Mouse (Mus musculus) heart, embryonic 12.5 days (tissue): Measurements from ENCODE around the gene Cdk8. TPM values are rescaled to one million over a fixed set of nuclear protein-coding genes. Genes with fewer than 3 reads are reported as not detected.

Source experiments
- ATAC-seq: fragments of 200-750 bp; cut with Nextera tagmentation; 2 replicates; pipeline ENCODE4 v1.8.0; 2017; ENCODE audit warnings: moderate TSS enrichment, moderate library complexity; ENCODE audit not compliant: insufficient number of reproducible peaks, low FRiP score
- H3K27ac ChIP-seq: fragments of 300-500 bp; sonication (generic); 2 replicates; pipeline ENCODE4 v1.5.1; 2016; ENCODE audit warnings: mild to moderate bottlenecking, moderate library complexity; ENCODE audit not compliant: poor library complexity, severe bottlenecking
- H3K27me3 ChIP-seq: fragments of 300-500 bp; sonication (generic); replicated peaks from 2 replicates; pipeline ENCODE4 v1.6.1; 2016; ENCODE audit warnings: mild to moderate bottlenecking, moderate library complexity
- H3K36me3 ChIP-seq: fragments of 300-500 bp; sonication (generic); 2 replicates; pipeline ENCODE4 v1.6.1; 2016; ENCODE audit warnings: mild to moderate bottlenecking, moderate library complexity
- H3K4me1 ChIP-seq: fragments of 300-500 bp; sonication (generic); replicated peaks from 2 replicates; pipeline ENCODE4 v1.6.1; 2016; ENCODE audit warnings: mild to moderate bottlenecking
- H3K4me2 ChIP-seq: fragments of 300-500 bp; sonication (generic); 2 replicates; pipeline ENCODE4 v1.6.1; 2016; ENCODE audit warnings: mild to moderate bottlenecking, moderate library complexity
- H3K4me3 ChIP-seq: fragments of 300-500 bp; sonication (generic); 2 replicates; pipeline ENCODE4 v1.5.1; 2016; ENCODE audit warnings: mild to moderate bottlenecking
- H3K9ac ChIP-seq: fragments of 300-500 bp; sonication (generic); 2 replicates; pipeline ENCODE4 v1.6.1; 2016; ENCODE audit warnings: mild to moderate bottlenecking, moderate library complexity
- H3K9me3 ChIP-seq: fragments of 300-500 bp; sonication (generic); replicated peaks from 2 replicates; pipeline ENCODE4 v1.6.1; 2016; ENCODE audit warnings: mild to moderate bottlenecking, moderate library complexity
- WGBS: fragments of 180-500 bp; shearing (Covaris S2); methylation state at CpG from one replicate; pipeline ENCODE4 v1.1.7; 2016; 5-methylcytosine and 5-hydroxymethylcytosine counted together
- polyA plus RNA-seq: library from polyadenylated mRNA; unstranded; fragments of >200 nt; fragmentation: Nextera tagmentation; extraction: Ambion mirVana; gene quantifications from 2 replicates; pipeline ENCODE4 v1.2.1, GENCODE M21; 2016

The Cdk8 gene
- polyA plus RNA-seq, 1 experiment from 2014 or later = 16.6 TPM

DNA sequence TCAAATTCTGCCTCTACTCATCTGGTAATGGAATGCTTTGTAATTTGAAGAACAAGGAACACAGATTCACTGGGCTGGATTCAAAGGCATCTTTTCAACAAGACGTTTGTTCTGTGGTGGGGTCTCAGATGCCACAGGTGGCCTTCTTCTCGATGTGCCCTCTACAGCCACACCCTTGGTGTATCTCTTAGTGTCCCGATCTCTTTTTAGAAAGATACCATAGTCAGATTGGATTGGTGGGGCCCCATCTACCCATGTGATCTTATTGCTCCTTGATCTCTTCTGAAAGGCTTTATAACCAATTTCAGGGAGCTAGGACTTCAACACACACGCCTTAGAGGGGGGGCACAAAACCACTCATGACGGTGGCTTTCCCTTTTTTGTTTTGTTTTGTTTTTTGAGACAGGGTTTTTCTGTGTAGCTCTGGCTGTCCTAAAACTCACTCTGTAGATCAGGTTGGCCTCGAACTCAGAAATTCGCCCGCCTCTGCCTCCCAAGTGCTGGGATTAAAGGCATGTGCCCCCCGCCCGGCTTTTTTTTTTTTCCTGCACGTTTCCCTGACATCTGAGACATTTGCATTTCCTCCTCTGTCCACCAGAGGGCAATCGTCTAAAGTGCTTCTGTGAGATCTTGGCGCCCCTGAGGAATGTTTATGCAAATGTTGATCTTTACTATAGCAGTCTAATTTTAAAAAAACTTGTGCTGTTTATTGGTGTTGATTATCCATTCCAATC lies 99.2 kb downstream of the Cdk8 start:
- H3K4me1 ChIP-seq = no peaks in the 10 kb centered on the region
- no peak overlapping the region for H3K27ac ChIP-seq
- H3K4me2 ChIP-seq = no peak overlapping the region
- no peak for ATAC-seq
- H3K36me3 ChIP-seq = no peaks in the 10 kb centered on the region
- no peaks in the 10 kb centered on the region for H3K27me3 ChIP-seq
- H3K9ac ChIP-seq = no peak overlapping the region
- H3K9me3 ChIP-seq = no peaks in the 10 kb centered on the region
- 36% methylated on average over 13 of the region's 13 CpGs for WGBS
- H3K4me3 ChIP-seq = no peak overlapping the region

DNA sequence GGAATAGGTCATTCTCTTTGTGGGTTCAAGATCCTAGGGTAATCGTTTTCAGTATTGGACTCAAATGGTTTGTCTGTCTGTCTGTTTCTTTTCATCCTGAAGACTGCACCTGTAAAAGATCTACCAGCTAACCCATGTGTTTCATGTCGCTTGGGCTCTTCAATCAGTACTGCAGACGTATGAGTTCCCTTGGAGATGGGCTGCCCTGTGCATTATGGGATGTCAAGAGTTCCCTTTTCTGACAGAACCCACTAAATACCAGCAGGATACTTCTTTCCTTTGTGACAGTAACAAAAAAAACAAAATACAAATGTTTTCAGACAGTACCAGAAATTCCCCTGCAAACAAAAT lies 99.7 kb downstream of the Cdk8 start:
- Histone ChIP-seq H3K27ac (no peak overlapping the region), H3K36me3 (no peaks in the 10 kb centered on the region), H3K9me3 (no peaks in the 10 kb centered on the region), H3K4me2 (no peak overlapping the region), H3K4me1 (no peaks in the 10 kb centered on the region), H3K4me3 (no peak overlapping the region), H3K9ac (no peak overlapping the region), H3K27me3 (no peaks in the 10 kb centered on the region)
- ATAC-seq = no peak
- 31% methylated on average over 3 of the region's 3 CpGs for WGBS

DNA sequence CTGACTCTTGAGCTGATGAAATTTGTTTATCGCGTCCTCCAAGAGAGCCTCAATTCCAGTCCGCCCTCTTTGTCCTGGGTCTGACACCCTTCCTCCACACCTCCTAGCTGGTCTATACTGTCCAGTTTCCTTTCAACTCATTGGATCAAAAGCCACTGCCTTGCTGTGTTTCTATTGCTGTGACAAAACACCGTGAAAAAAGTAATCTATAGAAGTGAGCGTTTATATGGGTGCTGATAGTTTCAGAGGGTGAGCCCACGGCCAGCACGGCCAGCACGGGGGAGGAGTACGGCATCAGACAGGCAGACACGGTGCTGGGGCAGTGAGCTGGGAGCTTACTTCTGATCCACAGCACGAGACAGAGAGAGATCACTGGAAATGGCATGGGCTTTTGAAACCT lies 100.1 kb downstream of the Cdk8 start:
- H3K27me3 ChIP-seq = no peaks in the 10 kb centered on the region
- no peaks in the 10 kb centered on the region for H3K4me1 ChIP-seq
- no peak overlapping the region for H3K9ac ChIP-seq
- no peaks in the 10 kb centered on the region for H3K36me3 ChIP-seq
- no peak overlapping the region for H3K4me2 ChIP-seq
- no peak for ATAC-seq
- H3K27ac ChIP-seq = no peak overlapping the region
- no peaks in the 10 kb centered on the region for H3K9me3 ChIP-seq
- no peak overlapping the region for H3K4me3 ChIP-seq
- 82% methylated on average over 11 of the region's 11 CpGs for WGBS

DNA sequence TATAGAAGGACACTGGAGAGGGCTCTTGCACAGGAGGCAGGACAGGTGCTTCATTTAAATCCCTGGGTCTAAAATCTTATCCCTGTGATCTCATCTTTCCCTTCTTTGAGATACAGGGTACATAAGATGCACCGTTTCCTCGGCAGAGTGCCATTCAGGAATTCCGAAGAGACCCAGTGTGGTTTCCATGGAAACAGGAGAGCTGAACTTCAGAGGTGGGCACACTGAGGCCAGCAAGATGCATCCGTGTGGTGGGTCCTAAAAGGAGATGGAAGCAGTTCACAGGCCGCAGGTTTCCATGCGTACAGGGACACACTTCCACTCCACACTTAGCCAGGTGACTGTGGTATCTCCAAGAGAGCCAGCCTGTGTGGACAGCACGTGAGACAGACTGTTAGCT lies 101.5 kb downstream of the Cdk8 start:
- Histone ChIP-seq H3K27ac (no peak overlapping the region), H3K4me2 (no peak overlapping the region), H3K4me1 (no peaks in the 10 kb centered on the region), H3K36me3 (no peaks in the 10 kb centered on the region), H3K9me3 (no peaks in the 10 kb centered on the region), H3K27me3 (no peaks in the 10 kb centered on the region), H3K9ac (no peak overlapping the region), H3K4me3 (no peak overlapping the region)
- 66% methylated on average over 7 of the region's 7 CpGs for WGBS
- no peak for ATAC-seq

DNA sequence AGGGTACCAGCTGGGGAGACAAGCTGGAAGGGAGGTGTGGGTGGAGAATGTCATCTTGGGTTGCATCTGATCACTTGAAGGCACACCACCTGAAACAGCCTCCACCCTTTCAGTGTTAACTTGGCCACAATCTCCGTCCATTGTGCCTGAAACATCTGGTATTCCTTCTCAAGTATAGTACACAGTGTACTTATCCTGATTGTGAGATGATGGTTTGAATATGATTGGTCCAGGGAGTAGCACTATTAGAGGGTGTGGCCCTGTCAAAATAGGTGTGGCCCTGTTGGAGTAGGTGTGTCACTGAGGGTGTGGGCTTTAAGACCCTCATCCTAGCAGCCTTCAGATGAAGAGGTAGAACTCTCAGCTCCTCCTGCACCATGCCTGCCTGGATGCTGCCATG lies 103.4 kb downstream of the Cdk8 start:
- WGBS = 73% methylated on average over 1 of the region's 1 CpGs
- no peak overlapping the region for H3K9ac ChIP-seq
- no peak overlapping the region for H3K27ac ChIP-seq
- H3K27me3 ChIP-seq = no peaks in the 10 kb centered on the region
- H3K4me3 ChIP-seq = no peak overlapping the region
- no peaks in the 10 kb centered on the region for H3K36me3 ChIP-seq
- no peaks in the 10 kb centered on the region for H3K4me1 ChIP-seq
- ATAC-seq = no peak
- no peak overlapping the region for H3K4me2 ChIP-seq
- no peaks in the 10 kb centered on the region for H3K9me3 ChIP-seq

DNA sequence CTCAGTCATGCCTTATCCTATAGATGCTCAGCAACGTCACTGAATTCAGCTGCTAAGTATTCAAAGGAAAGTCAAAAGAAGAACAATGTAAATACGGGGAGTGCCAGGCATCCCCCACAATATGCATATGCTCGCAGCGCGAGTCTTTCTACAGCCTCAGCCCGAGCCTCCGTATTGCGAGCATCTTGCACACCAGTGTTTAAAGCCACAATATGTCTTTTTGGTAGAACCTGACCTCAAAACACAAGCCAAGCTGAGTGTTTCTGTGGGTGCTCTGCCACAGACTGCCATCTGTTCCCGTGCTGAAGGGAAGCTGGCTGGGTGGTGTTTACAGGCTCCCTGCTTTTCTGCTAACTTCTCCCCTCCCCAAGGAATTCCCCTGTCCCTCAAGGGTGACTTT lies 107.0 kb downstream of the Cdk8 start:
- WGBS = 65% methylated on average over 9 of the region's 9 CpGs
- ATAC-seq = no peak
- H3K27ac ChIP-seq = no peak overlapping the region
- H3K9ac ChIP-seq = no peak overlapping the region
- no peaks in the 10 kb centered on the region for H3K4me1 ChIP-seq
- no peak overlapping the region for H3K4me3 ChIP-seq
- no peaks in the 10 kb centered on the region for H3K36me3 ChIP-seq
- H3K27me3 ChIP-seq = no peaks in the 10 kb centered on the region
- H3K9me3 ChIP-seq = no peaks in the 10 kb centered on the region
- no peak overlapping the region for H3K4me2 ChIP-seq

DNA sequence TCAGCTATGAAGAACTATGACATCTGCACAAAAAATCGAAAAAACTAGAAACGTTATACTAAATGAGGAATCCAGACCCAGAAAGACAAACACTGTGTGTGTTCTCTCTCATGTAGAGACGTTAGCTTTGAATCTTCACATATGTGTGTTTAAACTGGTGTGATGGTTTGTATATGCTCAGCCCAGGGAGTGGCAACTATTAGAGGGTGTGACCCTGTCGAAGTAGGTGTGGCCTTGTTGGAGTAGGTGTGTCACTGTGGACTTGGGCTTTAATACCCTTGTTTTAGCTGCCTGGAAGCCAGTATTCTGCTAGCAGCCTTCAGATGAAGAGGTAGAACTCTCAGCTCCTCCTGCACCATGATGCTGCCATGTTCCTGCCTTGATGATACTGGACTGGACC lies 109.0 kb downstream of the Cdk8 start:
- Histone ChIP-seq H3K36me3 (no peaks in the 10 kb centered on the region), H3K4me3 (no peak overlapping the region), H3K27ac (no peak overlapping the region), H3K9ac (no peak overlapping the region), H3K27me3 (no peaks in the 10 kb centered on the region), H3K4me1 (no peaks in the 10 kb centered on the region), H3K4me2 (no peak overlapping the region), H3K9me3 (no peaks in the 10 kb centered on the region)
- WGBS = 73% methylated on average over 4 of the region's 4 CpGs
- ATAC-seq = no peak

DNA sequence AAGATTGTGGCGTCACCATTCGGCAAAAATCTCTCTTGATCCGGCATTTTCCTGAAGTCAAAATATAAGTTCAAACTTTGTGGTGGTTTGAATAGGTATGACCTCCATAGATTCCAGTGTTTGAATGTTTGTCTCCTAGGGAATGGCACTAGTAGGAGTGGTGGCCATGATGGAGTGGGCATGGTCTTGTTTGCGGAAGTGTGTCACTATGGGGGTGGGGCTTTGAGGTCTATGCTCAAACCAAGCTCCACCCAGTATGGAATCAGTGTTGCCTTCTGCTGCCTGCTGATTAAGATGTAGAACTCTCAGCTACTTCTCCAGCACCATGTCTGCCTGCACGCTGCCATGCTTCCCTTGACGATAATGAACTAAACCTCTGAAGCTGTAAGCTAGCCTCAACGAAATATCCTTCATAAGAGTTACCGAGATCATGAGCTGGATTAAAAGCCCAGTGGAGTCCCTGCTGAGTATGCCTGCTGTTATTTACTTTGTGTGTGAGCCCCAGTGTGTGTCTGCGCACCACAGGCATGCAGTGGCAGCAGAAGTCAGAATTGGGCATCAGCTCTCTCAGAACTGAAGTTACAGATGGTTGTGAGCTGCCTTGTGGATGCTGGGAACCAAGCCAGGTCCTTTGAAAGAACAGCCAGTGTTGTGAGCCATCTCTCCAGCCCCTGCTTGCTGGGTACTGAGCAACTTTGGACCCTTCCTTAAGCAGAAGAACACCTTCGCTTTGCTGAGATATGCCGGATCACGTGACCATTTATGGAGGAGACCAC lies 114.1 kb downstream of the Cdk8 start:
- 82% methylated on average over 12 of the region's 12 CpGs for WGBS
- Histone ChIP-seq H3K27me3 (no peaks in the 10 kb centered on the region), H3K9me3 (no peaks in the 10 kb centered on the region), H3K36me3 (no peaks in the 10 kb centered on the region), H3K4me3 (no peak overlapping the region), H3K4me2 (no peak overlapping the region), H3K9ac (no peak overlapping the region), H3K27ac (no peak overlapping the region), H3K4me1 (no peaks in the 10 kb centered on the region)
- ATAC-seq = no peak

DNA sequence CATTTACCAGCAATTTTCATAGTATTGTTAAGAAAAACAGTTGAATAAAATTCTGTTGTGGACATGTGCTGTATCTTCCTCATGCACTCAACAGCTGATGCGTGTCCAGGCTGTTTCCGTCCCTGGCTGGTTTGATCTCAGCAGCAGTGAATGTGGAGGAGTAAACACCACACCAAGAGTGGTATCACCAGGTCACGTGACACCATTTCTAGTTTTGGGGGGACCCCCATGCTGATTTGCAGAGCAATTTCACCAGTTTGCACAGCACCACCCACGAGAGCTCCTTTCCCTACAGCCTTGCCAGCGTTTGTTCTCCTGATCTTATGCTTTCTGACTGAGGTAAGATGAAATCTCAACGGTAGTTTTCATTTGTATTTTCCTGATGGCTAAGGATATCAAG lies 116.1 kb downstream of the Cdk8 start:
- H3K9me3 ChIP-seq = no peaks in the 10 kb centered on the region; the same call in 1 of the 2 replicates
- no peak for ATAC-seq
- H3K27ac ChIP-seq = no peak overlapping the region
- H3K9ac ChIP-seq = no peak overlapping the region
- no peak overlapping the region for H3K4me3 ChIP-seq
- no peaks in the 10 kb centered on the region for H3K4me1 ChIP-seq
- no peak overlapping the region for H3K4me2 ChIP-seq
- no peaks in the 10 kb centered on the region for H3K36me3 ChIP-seq
- no peaks in the 10 kb centered on the region for H3K27me3 ChIP-seq
- whole genome bisulfite sequencing = 71% methylated on average over 6 of the region's 6 CpGs

DNA sequence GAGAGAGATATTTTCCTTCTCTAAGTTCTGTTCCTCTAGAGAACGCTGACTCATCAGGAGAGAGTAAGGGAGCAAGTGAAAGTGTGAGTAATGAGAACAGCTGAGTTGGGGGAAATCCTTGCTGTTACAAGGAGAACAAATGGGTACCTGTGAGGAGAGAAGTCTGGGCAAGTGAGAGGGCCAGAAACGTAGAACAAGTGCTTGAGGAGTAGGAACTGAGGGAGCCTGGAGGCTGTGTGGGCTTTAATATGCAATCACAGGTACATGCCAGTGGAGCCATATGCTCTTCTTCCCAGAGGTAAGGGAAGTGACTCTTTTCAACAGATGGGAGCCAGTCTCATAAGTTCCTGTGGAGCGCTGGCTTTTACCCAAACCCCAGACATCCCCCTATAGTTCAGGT lies 118.2 kb downstream of the Cdk8 start:
- Histone ChIP-seq H3K27me3 (no peaks in the 10 kb centered on the region), H3K4me2 (no peak overlapping the region), H3K4me1 (no peaks in the 10 kb centered on the region), H3K4me3 (no peak overlapping the region), H3K9ac (no peak overlapping the region), H3K36me3 (no peaks in the 10 kb centered on the region), H3K9me3 (no peaks in the 10 kb centered on the region; the same call in 1 of the 2 replicates), H3K27ac (no peak overlapping the region)
- WGBS = 62% methylated on average over 3 of the region's 3 CpGs
- ATAC-seq = no peak

DNA sequence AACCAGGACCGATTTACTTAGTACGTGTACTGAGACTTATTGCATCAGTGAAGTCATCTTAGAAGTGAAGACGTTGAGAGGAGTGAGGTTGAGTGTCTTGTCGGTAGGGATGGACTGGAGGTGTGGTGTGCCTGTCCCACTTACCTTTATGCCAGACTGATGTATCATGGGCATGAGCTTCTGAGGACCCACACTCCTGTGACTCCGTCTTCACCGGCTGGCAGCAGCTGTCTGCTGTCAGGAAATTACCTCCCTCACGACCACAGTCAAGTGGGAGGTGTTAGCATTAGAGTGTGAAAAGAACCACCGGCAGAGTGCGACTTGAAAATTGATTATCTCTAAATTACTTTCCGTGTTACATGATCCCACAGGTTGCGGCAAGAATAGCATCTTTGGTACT lies 119.8 kb downstream of the Cdk8 start:
- H3K4me1 ChIP-seq = no peaks in the 10 kb centered on the region
- H3K9me3 ChIP-seq = no peaks in the 10 kb centered on the region; the same call in 1 of the 2 replicates
- H3K27ac ChIP-seq = no peak overlapping the region
- no peak overlapping the region for H3K4me3 ChIP-seq
- no peaks in the 10 kb centered on the region for H3K27me3 ChIP-seq
- no peak overlapping the region for H3K4me2 ChIP-seq
- H3K9ac ChIP-seq = no peak overlapping the region
- H3K36me3 ChIP-seq = no peaks in the 10 kb centered on the region
- ATAC-seq = no peak
- WGBS = 77% methylated on average over 11 of the region's 11 CpGs
